Mouse (Mus musculus) embryo, embryonic 11 days (tissue): ENCODE measurements at regions not wholly inside any gene's neighbourhood (a gene's known extent, or its start where the extent isn't known, plus 50 kb on each side); places are given as distances from the start of the nearest gene placed in this dataset.
A peak's percentile ranks its signal among the peaks of the same experiment; 100 is the strongest.

Experiments used
- DNase-seq: peaks from one replicate; pipeline ENCODE4 v3.0.0-alpha.2; 2015

DNA sequence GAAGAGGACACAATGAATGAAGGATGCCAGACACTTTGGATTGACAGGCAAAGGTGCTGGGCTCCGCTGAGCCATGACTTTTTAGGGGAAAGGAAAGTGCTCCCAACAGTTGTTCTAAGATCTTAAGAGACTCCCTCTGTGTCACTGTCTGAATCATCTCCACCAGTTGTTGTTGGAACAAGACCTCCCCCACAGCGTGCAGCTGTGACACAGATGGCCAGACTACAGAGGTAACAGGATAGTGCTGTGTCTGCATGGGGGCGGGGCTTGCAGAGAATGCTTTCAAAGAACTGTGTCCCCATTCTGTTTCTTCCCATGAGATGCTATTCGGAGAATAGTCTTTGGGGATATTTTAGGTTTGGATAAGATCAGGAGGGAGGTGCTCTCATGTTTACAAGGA lies 61.7 kb upstream of the Dpyd start:
- DNase-seq: peak; percentile 71

GRCm38 (mm10) chr3:118507582-118508237 lies 54.2 kb upstream of the Dpyd start:
- DNase-seq: no peak

DNA sequence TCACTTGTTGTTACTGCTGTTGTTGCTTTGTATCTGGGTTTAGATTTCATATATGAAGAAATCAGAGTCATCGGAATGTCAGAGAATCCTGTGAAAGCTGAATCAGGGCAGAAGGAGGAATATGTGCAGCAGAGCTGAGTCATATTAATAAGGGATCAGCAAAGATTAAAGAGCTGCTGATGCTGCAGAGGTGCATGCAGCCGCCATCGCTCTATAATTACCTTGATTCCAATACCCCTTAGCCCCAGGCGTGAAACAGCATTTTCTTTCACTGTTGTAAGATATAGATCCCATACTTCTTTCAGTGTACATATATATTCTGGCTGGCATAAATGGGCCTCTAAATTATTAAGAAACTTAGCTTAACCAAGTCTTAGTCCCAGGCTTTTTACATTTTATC lies 51.1 kb upstream of the Dpyd start:
- no peak for DNase-seq

DNA sequence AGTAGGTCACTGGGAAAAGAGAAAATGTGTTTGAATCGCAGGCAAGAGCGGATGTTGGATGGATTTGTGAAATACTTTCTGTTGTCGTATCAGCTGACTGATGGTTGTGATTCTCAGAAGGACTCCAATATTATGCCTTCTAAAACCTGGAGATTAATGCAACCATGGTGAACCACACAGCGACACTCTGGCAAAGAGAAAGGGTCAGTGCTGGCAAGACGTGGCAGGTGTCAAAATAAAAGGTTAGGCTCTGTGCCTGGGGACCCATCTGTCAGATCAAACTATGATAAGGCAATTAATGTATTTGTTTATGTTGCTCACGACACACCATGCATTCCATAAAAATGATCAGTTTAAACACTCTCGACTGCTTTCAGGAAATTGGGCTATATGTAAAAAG lies 50.0 kb upstream of the Dpyd start:
- DNase-seq: no peak
